Mouse (Mus musculus) cerebellum, postnatal 10 days (tissue): ENCODE measurements at regions not wholly inside any gene's neighbourhood (a gene's known extent, or its start where the extent isn't known, plus 50 kb on each side); places are given as distances from the start of the nearest gene placed in this dataset.

Experiments used
- DNase-seq, 2 experiments: peaks; one replicate each; pipeline ENCODE4 v3.0.0; 2021; ENCODE audit warnings: mixed read lengths in 2 of 2

GRCm38 (mm10) chr4:54460596-54460995 is 484.3 kb upstream of the Zfp462 start:
- DNase-seq = no peak

GRCm38 (mm10) chr4:54469176-54469575 is 475.7 kb upstream of the Zfp462 start:
- no peak for DNase-seq

GRCm38 (mm10) chr4:54470022-54471008 is 474.5 kb upstream of the Zfp462 start:
- DNase-seq = peak; percentile 93 to 95

- no peak for DNase-seq
These were observed 473.8 kb upstream of the Zfp462 start for GRCm38 (mm10) chr4:54471009-54471408.

- no peak for DNase-seq
These were observed 463.1 kb upstream of the Zfp462 start for GRCm38 (mm10) chr4:54481766-54482165.

- DNase-seq = no peak
These were observed 451.8 kb upstream of the Zfp462 start for GRCm38 (mm10) chr4:54493074-54493473.

GRCm38 (mm10) chr4:54497312-54497994 is 447.4 kb upstream of the Zfp462 start:
- DNase-seq = no peak

- DNase-seq = peak; percentile 48 to 53
These were observed 428.9 kb upstream of the Zfp462 start for GRCm38 (mm10) chr4:54515934-54516333.

GRCm38 (mm10) chr4:54523283-54523682 is 421.6 kb upstream of the Zfp462 start:
- no peak for DNase-seq

GRCm38 (mm10) chr4:54526003-54526586 is 418.8 kb upstream of the Zfp462 start:
- DNase-seq = no peak

GRCm38 (mm10) chr4:54527660-54528059 is 417.2 kb upstream of the Zfp462 start:
- no peak for DNase-seq

- no peak for DNase-seq
These were observed 413.1 kb upstream of the Zfp462 start for GRCm38 (mm10) chr4:54531739-54532138.

- peak in 1 of 2 experiments; percentile 45 for DNase-seq
These were observed 411.0 kb upstream of the Zfp462 start for GRCm38 (mm10) chr4:54533846-54534245.

- no peak for DNase-seq
These were observed 391.8 kb upstream of the Zfp462 start for GRCm38 (mm10) chr4:54552864-54553618.

- no peak for DNase-seq
These were observed 381.8 kb upstream of the Zfp462 start for GRCm38 (mm10) chr4:54563075-54563474.

GRCm38 (mm10) chr4:54573185-54573584 is 371.7 kb upstream of the Zfp462 start:
- DNase-seq = no peak

- DNase-seq = peak; percentile 76 to 86
These were observed 357.7 kb upstream of the Zfp462 start for GRCm38 (mm10) chr4:54587197-54587596.

GRCm38 (mm10) chr4:54588704-54589103 is 356.1 kb upstream of the Zfp462 start:
- DNase-seq = no peak

GRCm38 (mm10) chr4:54601671-54602512 is 343.0 kb upstream of the Zfp462 start:
- peak; percentile 83 to 88 for DNase-seq

- no peak for DNase-seq
These were observed 342.2 kb upstream of the Zfp462 start for GRCm38 (mm10) chr4:54602513-54603205.

GRCm38 (mm10) chr4:54610101-54610500 is 334.7 kb upstream of the Zfp462 start:
- no peak for DNase-seq
